8 mouse cellular contexts compared by ENCODE assay signal in genomic region chr4:62286992-62287900, GRCm38 (mm10). TPM values are rescaled to one million over a fixed set of nuclear protein-coding genes. Genes with fewer than 3 reads are reported as not detected.
DNase-seq lines count a peak whose midpoint lies in the region; ATAC-seq and TF ChIP-seq lines count a peak whose summit lies in the region.

No protein-coding gene starts in this region.

- peak overlapping the region; percentile 65 to 78 for H3K4me3 ChIP-seq in ES-E14 (ENCODE audit: insufficient read depth in 1 of 2, low read depth in 1 of 2, low read length in 2 of 2, poor library complexity in 1 of 2, severe bottlenecking in 1 of 2)
- peak overlapping the region; percentile 76 for H3K4me3 ChIP-seq in forebrain, embryonic 16.5 days (replicated peaks; ENCODE audit: low read length)
- H3K4me3 ChIP-seq in intestine, embryonic 16.5 days (ENCODE audit: low read length): peak overlapping the region; percentile 78
- peak overlapping the region; percentile 66 for H3K4me3 ChIP-seq in lung, embryonic 14.5 days (ENCODE audit: low read depth, low read length)
- peak overlapping the region; percentile 82 for H3K4me3 ChIP-seq in neural tube, embryonic 15.5 days (replicated peaks)

- H3K4me2 ChIP-seq in forebrain, embryonic 16.5 days (ENCODE audit: low read length): peak overlapping the region; percentile 80
- peak overlapping the region; percentile 68 for H3K4me2 ChIP-seq in intestine, embryonic 16.5 days (ENCODE audit: low read depth, low read length)
- peak overlapping the region; percentile 76 for H3K4me2 ChIP-seq in lung, embryonic 14.5 days
- peak overlapping the region; percentile 70 for H3K4me2 ChIP-seq in neural tube, embryonic 15.5 days

- in situ Hi-C loops in ES-E14 (cut with MboI; ENCODE audit: low sequenced_read_pairs in 2 of 2, unreplicated experiment in 2 of 2): no loop called here

- peak overlapping the region; percentile 33; the same call in 1 of the 2 replicates for H3K27ac ChIP-seq in ES-E14 (ENCODE audit: insufficient read depth, low read depth, low read length, poor library complexity, severe bottlenecking)
- H3K27ac ChIP-seq in forebrain, embryonic 16.5 days (ENCODE audit: low read length): no peak overlapping the region
- peak overlapping the region; percentile 65; the same call in 1 of the 2 replicates for H3K27ac ChIP-seq in intestine, embryonic 16.5 days (ENCODE audit: low read length)
- peak overlapping the region; percentile 30; the same call in 1 of the 2 replicates for H3K27ac ChIP-seq in lung, embryonic 14.5 days (ENCODE audit: low read depth)
- peak overlapping the region; percentile 77; the same call in 1 of the 2 replicates for H3K27ac ChIP-seq in neural tube, embryonic 15.5 days (replicated peaks)

- peaks cover 0 to 4% of the 10 kb centered on the region in 2 experiments; a peak in 2 of 4 replicates for H3K4me1 ChIP-seq in ES-E14 (ENCODE audit: control insufficient read depth in 2 of 2, insufficient read depth in 2 of 2, low read length in 2 of 2, poor library complexity in 1 of 2)
- H3K4me1 ChIP-seq in forebrain, embryonic 16.5 days (replicated peaks; ENCODE audit: control insufficient read depth, insufficient read depth, low read length): peaks cover 12% of the 10 kb centered on the region
- H3K4me1 ChIP-seq in intestine, embryonic 16.5 days (ENCODE audit: control insufficient read depth, insufficient read depth, low read length): peaks cover 8% of the 10 kb centered on the region
- 0 out of 2 replicates have a peak, but pooled peaks cover 8% of the 10 kb centered on the region for H3K4me1 ChIP-seq in lung, embryonic 14.5 days (ENCODE audit: insufficient read depth)
- H3K4me1 ChIP-seq in neural tube, embryonic 15.5 days: peaks cover 28% of the 10 kb centered on the region

- H3K27me3 ChIP-seq in forebrain, embryonic 16.5 days (replicated peaks; ENCODE audit: control insufficient read depth, insufficient read depth, low read length): no peaks in the 10 kb centered on the region
- H3K27me3 ChIP-seq in intestine, embryonic 16.5 days (replicated peaks; ENCODE audit: control insufficient read depth, insufficient read depth, low read length): no peaks in the 10 kb centered on the region
- H3K27me3 ChIP-seq in lung, embryonic 14.5 days (ENCODE audit: insufficient read depth, low read length): no peaks in the 10 kb centered on the region
- H3K27me3 ChIP-seq in neural tube, embryonic 15.5 days (replicated peaks): no peaks in the 10 kb centered on the region

- no peak for TF ChIP-seq CTCF in lung, embryonic 14.5 days (IDR thresholded peaks at IDR 0.05; ENCODE audit: low read depth)

- H3K9ac ChIP-seq in ES-E14 (ENCODE audit: insufficient read depth, low read depth, low read length, poor library complexity, severe bottlenecking): peak overlapping the region; percentile 6; the same call in 1 of the 2 replicates
- H3K9ac ChIP-seq in forebrain, embryonic 16.5 days (replicated peaks; ENCODE audit: low read depth, low read length): peak overlapping the region; percentile 70
- H3K9ac ChIP-seq in intestine, embryonic 16.5 days (ENCODE audit: low read depth, low read length): peak overlapping the region; percentile 77
- H3K9ac ChIP-seq in lung, embryonic 14.5 days: peak overlapping the region; percentile 62
- H3K9ac ChIP-seq in neural tube, embryonic 15.5 days (replicated peaks): peak overlapping the region; percentile 62

- no peaks in the 10 kb centered on the region for H3K9me3 ChIP-seq in ES-E14 (ENCODE audit: control insufficient read depth, insufficient read depth, low read depth, low read length)
- no peaks in the 10 kb centered on the region for H3K9me3 ChIP-seq in forebrain, embryonic 16.5 days (ENCODE audit: control insufficient read depth, low read length)
- no peaks in the 10 kb centered on the region for H3K9me3 ChIP-seq in intestine, embryonic 16.5 days (ENCODE audit: control insufficient read depth, low read length)
- H3K9me3 ChIP-seq in lung, embryonic 14.5 days (ENCODE audit: low read depth, low read length): no peaks in the 10 kb centered on the region
- H3K9me3 ChIP-seq in neural tube, embryonic 15.5 days (replicated peaks): no peaks in the 10 kb centered on the region

- no peaks in the 10 kb centered on the region for H3K36me3 ChIP-seq in ES-E14 (ENCODE audit: control insufficient read depth, insufficient read depth, low read length, poor library complexity, severe bottlenecking)
- no peaks in the 10 kb centered on the region for H3K36me3 ChIP-seq in forebrain, embryonic 16.5 days (ENCODE audit: control insufficient read depth, insufficient read depth)
- H3K36me3 ChIP-seq in intestine, embryonic 16.5 days (ENCODE audit: control insufficient read depth, insufficient read depth, low read length): no peaks in the 10 kb centered on the region
- H3K36me3 ChIP-seq in lung, embryonic 14.5 days (ENCODE audit: insufficient read depth): no peaks in the 10 kb centered on the region
- no peaks in the 10 kb centered on the region for H3K36me3 ChIP-seq in neural tube, embryonic 15.5 days

- ATAC-seq in forebrain, embryonic 16.5 days: peak; percentile 2; the same call in 1 of the 2 replicates
- ATAC-seq in intestine, embryonic 16.5 days: peak; percentile 11; the same call in 1 of the 2 replicates
- peak; percentile 15; the same call in 1 of the 2 replicates for ATAC-seq in lung, embryonic 14.5 days (ENCODE audit: insufficient read depth)
- peak; percentile 10; the same call in 1 of the 2 replicates for ATAC-seq in neural tube, embryonic 15.5 days (ENCODE audit: low FRiP score)

- peak; percentile 22 to 26 for DNase-seq in cerebellum, adult 18-20 months
- DNase-seq in cerebellum, postnatal 4 days (ENCODE audit: low spot score in 2 of 2): no peak
- peak; percentile 31 for DNase-seq in ES-E14 (ENCODE audit: low read depth, low spot score)
- DNase-seq in lung, embryonic 14.5 days: peak; percentile 51
- no peak for DNase-seq in urinary bladder, postnatal 25 days (ENCODE audit: low spot score)

- WGBS in forebrain, embryonic 16.5 days: 22% methylated on average over 12 of the region's 12 CpGs
- 13% methylated on average over 12 of the region's 12 CpGs for WGBS in intestine, embryonic 16.5 days
- WGBS in lung, embryonic 14.5 days: 8% methylated on average over 12 of the region's 12 CpGs
- 6% methylated on average over 12 of the region's 12 CpGs for WGBS in neural tube, embryonic 15.5 days

TF ChIP-seq in ES-E14, 5 proteins besides CTCF, POLR2A, EP300 and RAD21:
- TF ChIP-seq ZNF384 (IDR thresholded peaks at IDR 0.05; ENCODE audit: low read depth, low read length) (no peak), MAFK (IDR thresholded peaks at IDR 0.05; ENCODE audit: insufficient read depth, low read depth, low read length) (no peak), CHD2 (IDR thresholded peaks at IDR 0.05; ENCODE audit: low read depth, low read length) (no peak), HCFC1 (IDR thresholded peaks at IDR 0.05; ENCODE audit: borderline replicate concordance, insufficient read depth, low read length) (no peak), ZC3H11A (IDR thresholded peaks at IDR 0.05; ENCODE audit: borderline replicate concordance, low read depth, low read length) (no peak)
TF ChIP-seq in ES-E14: peak in this region for 0.

RNA-seq across cellular contexts. Expression of gene Slc31a2, which starts 24.9 kb away (rescaled TPM):
- total RNA-seq in ES-E14 (2012; rRNA removed): 16.5 and 23.0 TPM in 2 replicates
- 13.0 and 15.6 TPM in 2 replicates for polyA plus RNA-seq in forebrain, embryonic 16.5 days (2015; fragmentation: Nextera tagmentation; extraction: Ambion mirVana)
- 20.4 and 21.2 TPM in 2 replicates for polyA plus RNA-seq in intestine, embryonic 16.5 days (2015; fragmentation: Nextera tagmentation; extraction: Ambion mirVana)
- 13.6 and 14.7 TPM in 2 replicates for polyA plus RNA-seq in lung, embryonic 14.5 days (2014; fragmentation: Nextera tagmentation; extraction: Ambion mirVana)
- 15.9 and 18.0 TPM in 2 replicates for polyA plus RNA-seq in neural tube, embryonic 15.5 days (2015; fragmentation: Nextera tagmentation; extraction: Ambion mirVana)

RNA-seq across cellular contexts. Expression of gene Zfp37, which starts 56.4 kb away (rescaled TPM):
- total RNA-seq in ES-E14 (2012; rRNA removed): 6.2 and 7.2 TPM in 2 replicates
- polyA plus RNA-seq in forebrain, embryonic 16.5 days (2015; fragmentation: Nextera tagmentation; extraction: Ambion mirVana): 22.8 and 22.9 TPM in 2 replicates
- polyA plus RNA-seq in intestine, embryonic 16.5 days (2015; fragmentation: Nextera tagmentation; extraction: Ambion mirVana): 4.8 and 5.3 TPM in 2 replicates
- polyA plus RNA-seq in lung, embryonic 14.5 days (2014; fragmentation: Nextera tagmentation; extraction: Ambion mirVana): 12.7 and 13.3 TPM in 2 replicates
- 23.2 and 25.9 TPM in 2 replicates for polyA plus RNA-seq in neural tube, embryonic 15.5 days (2015; fragmentation: Nextera tagmentation; extraction: Ambion mirVana)

Comparison
In these comparisons a context has a peak if more than half of its experiments do, and no peak if none do; other contexts are left out.
1. DNase-seq: peak in cerebellum, adult 18-20 months (2 of 2), ES-E14 (single experiment) and lung, embryonic 14.5 days (single experiment); none in cerebellum, postnatal 4 days (0 of 2) and urinary bladder, postnatal 25 days (single experiment).
2. H3K9ac ChIP-seq: peak in every context shown above with its lines; median percentile 77 in intestine, embryonic 16.5 days; 70 in forebrain, embryonic 16.5 days; 62 in lung, embryonic 14.5 days; 62 in neural tube, embryonic 15.5 days; 6 in ES-E14.
3. Peak in every context shown above with its lines, with median percentiles within 50 percentile points of each other: H3K4me3 ChIP-seq, ATAC-seq and H3K4me2 ChIP-seq.